Mouse (Mus musculus) ES-Bruce4 (cell line): ENCODE measurements at regions not wholly inside any gene's neighbourhood (a gene's known extent, or its start where the extent isn't known, plus 50 kb on each side); places are given as distances from the start of the nearest gene placed in this dataset.

Experiments used
- CTCF ChIP-seq: IDR thresholded peaks from one replicate; pipeline ENCODE4 v1.8.1; 2011; ENCODE audit warnings: low read depth, low read length
- EP300 ChIP-seq: IDR thresholded peaks from 2 replicates; pipeline ENCODE4 v1.6.1; 2011; ENCODE audit warnings: low read depth, low read length; ENCODE audit not compliant: insufficient read depth
- POLR2A ChIP-seq: IDR thresholded peaks from one replicate; pipeline ENCODE4 v1.8.1; 2011; ENCODE audit warnings: low read length; ENCODE audit not compliant: insufficient read depth

GRCm38 (mm10) chr7:123589099-123589498 is 88.8 kb upstream of the Zkscan2 start:
- TF ChIP-seq POLR2A (no peak), EP300 (no peak), CTCF (no peak)
